Mouse (Mus musculus): ENCODE data around the gene Gm45233. TPM values are rescaled to one million over a fixed set of nuclear protein-coding genes. Genes with fewer than 3 reads are reported as not detected.

Gm45233 gene
- polyA plus RNA-seq, 1 experiment from 2014 or later, result not detected

DNA sequence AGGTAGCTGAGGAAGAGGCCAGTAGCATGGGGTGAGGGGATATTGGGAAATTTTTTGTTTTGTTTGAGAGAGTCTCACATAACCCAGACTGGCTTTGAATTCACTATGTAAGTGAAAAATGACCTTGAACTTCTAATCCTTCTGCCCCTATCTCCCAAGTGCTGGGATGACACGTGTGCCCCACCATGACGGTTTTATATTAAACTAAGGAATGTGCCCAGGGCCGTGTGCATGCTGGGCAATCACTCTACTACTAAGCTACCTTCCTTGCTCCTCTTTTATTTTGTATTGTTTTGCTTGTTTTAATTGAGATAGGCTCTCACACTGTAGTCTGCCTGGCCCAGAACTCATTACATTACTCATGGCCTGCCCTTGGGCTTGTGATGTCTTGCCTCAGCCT, 2.9 kb upstream of the Gm45233 start:
- ATAC-seq (no peak), DNase-seq (ENCODE audit: low spot score) (no peak)
- 94% methylated on average over 3 of the region's 3 CpGs for WGBS
- peaks cover 11% of the 10 kb centered on the region; the same call in 1 of the 2 replicates for H3K4me1 ChIP-seq (ENCODE audit: control insufficient read depth, insufficient read depth, low read length)
- no peak overlapping the region for H3K9ac ChIP-seq (ENCODE audit: low read length)
- no peak overlapping the region for H3K27ac ChIP-seq (ENCODE audit: low read depth, low read length)
- no peaks in the 10 kb centered on the region for H3K36me3 ChIP-seq (ENCODE audit: control insufficient read depth, insufficient read depth, low read length)
- H3K4me3 ChIP-seq (ENCODE audit: low read depth, low read length), result no peak overlapping the region
- no peak overlapping the region for H3K4me2 ChIP-seq (ENCODE audit: low read length)
- H3K27me3 ChIP-seq (replicated peaks; ENCODE audit: control insufficient read depth, insufficient read depth, low read length), result no peaks in the 10 kb centered on the region
- H3K9me3 ChIP-seq (replicated peaks; ENCODE audit: control insufficient read depth, low read length), result no peaks in the 10 kb centered on the region

- no peak for DNase-seq (ENCODE audit: low spot score)
- no peak for ATAC-seq
- H3K9me3 ChIP-seq (replicated peaks; ENCODE audit: control insufficient read depth, low read length), result no peaks in the 10 kb centered on the region
- H3K4me1 ChIP-seq (ENCODE audit: control insufficient read depth, insufficient read depth, low read length), result peaks cover 11% of the 10 kb centered on the region; the same call in 1 of the 2 replicates
- no peaks in the 10 kb centered on the region for H3K27me3 ChIP-seq (replicated peaks; ENCODE audit: control insufficient read depth, insufficient read depth, low read length)
- peak overlapping the region; percentile 82 for H3K27ac ChIP-seq (ENCODE audit: low read depth, low read length)
- peak overlapping the region; percentile 83 for H3K4me2 ChIP-seq (ENCODE audit: low read length)
- H3K36me3 ChIP-seq (ENCODE audit: control insufficient read depth, insufficient read depth, low read length), result no peaks in the 10 kb centered on the region
- peak overlapping the region; percentile 58 for H3K4me3 ChIP-seq (ENCODE audit: low read depth, low read length)
- 13% methylated on average over 9 of the region's 9 CpGs for WGBS
- H3K9ac ChIP-seq (ENCODE audit: low read length), result peak overlapping the region; percentile 72
These were observed 1.2 kb upstream of the Gm45233 start for GRCm38 (mm10) chr7:43442684-43443083.

DNA sequence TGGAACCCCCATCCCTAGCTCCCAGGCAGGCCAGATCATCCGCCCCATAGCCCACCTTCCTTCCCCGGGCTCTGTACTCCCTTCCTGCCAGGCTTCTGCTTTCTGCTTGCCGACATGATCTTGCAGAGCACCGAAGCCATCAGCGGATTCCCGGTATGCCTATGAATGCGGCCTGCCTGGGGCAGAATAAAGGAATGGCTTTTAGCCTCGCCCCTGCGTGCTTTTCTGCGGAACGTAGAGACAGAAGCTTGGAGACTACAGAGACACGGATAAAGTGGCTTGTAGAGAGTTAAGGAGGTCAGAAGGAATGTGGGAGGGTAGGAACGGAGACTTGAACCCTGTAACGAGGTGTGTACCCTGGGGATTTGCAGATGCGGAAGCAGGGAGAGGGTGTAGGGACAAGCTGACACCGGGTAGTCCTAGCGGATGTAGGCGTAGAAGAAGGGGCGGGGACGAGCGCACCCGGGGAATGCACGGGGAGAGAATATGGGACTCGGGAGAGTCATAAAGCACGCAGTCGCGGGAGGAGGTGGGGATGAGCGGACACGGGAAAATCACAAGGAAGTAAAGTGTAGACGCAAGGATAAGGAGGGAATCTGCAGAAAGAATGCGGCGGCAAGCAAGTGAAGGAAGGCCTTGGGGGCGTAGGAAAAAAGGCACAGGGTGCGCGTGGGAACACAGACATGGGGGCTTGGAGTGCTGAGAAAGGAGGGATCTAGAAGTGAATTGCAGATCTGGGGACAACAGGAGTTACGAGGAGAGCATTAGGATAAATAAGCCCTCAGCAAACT, 607 bp upstream of the Gm45233 start:
- no peaks in the 10 kb centered on the region for H3K9me3 ChIP-seq (replicated peaks; ENCODE audit: control insufficient read depth, low read length)
- DNase-seq (ENCODE audit: low spot score), result peak; percentile 63
- WGBS, result under 1% methylated on average over 36 of the region's 36 CpGs
- H3K4me2 ChIP-seq (ENCODE audit: low read length), result peak overlapping the region; percentile 83
- H3K27me3 ChIP-seq (replicated peaks; ENCODE audit: control insufficient read depth, insufficient read depth, low read length), result no peaks in the 10 kb centered on the region
- ATAC-seq, result peak; percentile 85
- peaks cover 11% of the 10 kb centered on the region; the same call in 1 of the 2 replicates for H3K4me1 ChIP-seq (ENCODE audit: control insufficient read depth, insufficient read depth, low read length)
- H3K27ac ChIP-seq (ENCODE audit: low read depth, low read length), result peak overlapping the region; percentile 82
- H3K4me3 ChIP-seq (ENCODE audit: low read depth, low read length), result peak overlapping the region; percentile 58
- H3K36me3 ChIP-seq (ENCODE audit: control insufficient read depth, insufficient read depth, low read length), result no peaks in the 10 kb centered on the region
- H3K9ac ChIP-seq (ENCODE audit: low read length), result peak overlapping the region; percentile 72

DNA sequence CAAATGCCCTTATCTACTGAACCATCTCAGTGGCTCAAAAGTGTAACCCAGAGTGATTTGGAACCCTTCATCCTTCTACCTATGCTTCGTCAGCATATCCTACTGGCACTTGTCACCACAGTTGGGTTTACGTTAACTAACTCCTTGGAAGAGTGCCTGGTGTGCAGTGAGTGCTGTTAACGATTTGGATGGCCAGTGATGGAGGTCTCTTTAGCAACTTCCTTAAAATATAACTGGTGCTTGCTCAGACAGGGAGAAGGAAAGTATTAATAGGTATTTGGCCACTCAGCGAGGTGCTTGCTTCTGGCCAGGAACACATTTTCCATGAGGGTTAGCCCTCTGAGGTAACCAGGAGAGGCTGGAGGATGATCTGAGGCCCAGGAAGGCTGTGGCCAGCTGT, 3.9 kb downstream of the Gm45233 start:
- ATAC-seq (no peak), DNase-seq (ENCODE audit: low spot score) (no peak)
- H3K4me1 ChIP-seq (ENCODE audit: control insufficient read depth, insufficient read depth, low read length), result peaks cover 9% of the 10 kb centered on the region; the same call in 1 of the 2 replicates
- WGBS, result 73% methylated on average over 4 of the region's 4 CpGs
- H3K27me3 ChIP-seq (replicated peaks; ENCODE audit: control insufficient read depth, insufficient read depth, low read length), result no peaks in the 10 kb centered on the region
- no peak overlapping the region for H3K9ac ChIP-seq (ENCODE audit: low read length)
- H3K36me3 ChIP-seq (ENCODE audit: control insufficient read depth, insufficient read depth, low read length), result 0 out of 2 replicates have a peak, but pooled peaks cover 5% of the 10 kb centered on the region
- no peak overlapping the region for H3K4me3 ChIP-seq (ENCODE audit: low read depth, low read length)
- no peak overlapping the region for H3K27ac ChIP-seq (ENCODE audit: low read depth, low read length)
- H3K9me3 ChIP-seq (replicated peaks; ENCODE audit: control insufficient read depth, low read length), result no peaks in the 10 kb centered on the region
- no peak overlapping the region for H3K4me2 ChIP-seq (ENCODE audit: low read length)

DNA sequence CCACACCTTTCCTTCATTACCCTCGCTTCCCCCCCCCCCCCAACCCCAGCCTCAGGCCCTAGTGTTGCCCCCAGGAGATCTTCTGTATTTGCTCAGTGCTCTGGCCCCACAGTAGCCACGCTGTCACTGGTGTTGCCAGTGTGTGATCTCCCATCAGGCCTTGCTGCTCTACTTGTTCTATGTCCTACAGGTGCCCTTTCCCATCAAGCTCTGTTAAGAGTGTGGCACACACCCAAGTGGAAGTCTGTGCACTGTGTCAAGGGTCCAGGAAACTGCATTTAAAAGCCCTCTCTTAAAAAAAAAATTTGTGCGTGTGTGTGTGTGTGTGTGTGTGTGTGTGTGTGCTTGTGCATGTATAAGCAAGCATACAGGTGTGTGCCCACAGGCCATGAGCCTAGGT, 4.3 kb downstream of the Gm45233 start:
- no peak overlapping the region for H3K9ac ChIP-seq (ENCODE audit: low read length)
- H3K4me1 ChIP-seq (ENCODE audit: control insufficient read depth, insufficient read depth, low read length), result peaks cover 9% of the 10 kb centered on the region; the same call in 1 of the 2 replicates
- DNase-seq (ENCODE audit: low spot score), result no peak
- H3K36me3 ChIP-seq (ENCODE audit: control insufficient read depth, insufficient read depth, low read length), result peaks cover 10% of the 10 kb centered on the region; the same call in 1 of the 2 replicates
- no peak overlapping the region for H3K4me2 ChIP-seq (ENCODE audit: low read length)
- WGBS, result 95% methylated on average over 2 of the region's 3 CpGs
- H3K4me3 ChIP-seq (ENCODE audit: low read depth, low read length), result no peak overlapping the region
- no peaks in the 10 kb centered on the region for H3K9me3 ChIP-seq (replicated peaks; ENCODE audit: control insufficient read depth, low read length)
- no peak for ATAC-seq
- no peak overlapping the region for H3K27ac ChIP-seq (ENCODE audit: low read depth, low read length)
- no peaks in the 10 kb centered on the region for H3K27me3 ChIP-seq (replicated peaks; ENCODE audit: control insufficient read depth, insufficient read depth, low read length)

DNA sequence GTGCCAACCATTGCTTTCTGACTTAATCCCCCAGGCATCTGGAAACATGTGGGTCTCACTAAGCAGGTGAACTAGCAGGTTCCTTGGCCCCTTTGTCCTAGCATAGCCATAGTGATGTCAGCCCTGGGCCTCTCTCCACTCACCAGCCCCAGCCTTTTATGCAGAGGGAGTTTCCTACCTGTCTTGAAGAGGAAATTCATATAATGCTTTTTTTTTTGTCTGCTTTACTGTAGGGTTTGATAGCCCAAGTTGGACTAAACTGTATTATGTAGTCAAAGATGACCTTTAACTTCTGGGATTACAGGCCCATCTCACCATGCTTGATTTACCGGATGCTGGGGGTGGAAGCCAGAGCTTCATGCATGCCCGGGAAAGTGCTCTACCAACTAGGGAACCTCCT, 5.9 kb downstream of the Gm45233 start:
- H3K4me2 ChIP-seq (ENCODE audit: low read length), result no peak overlapping the region
- 0 out of 2 replicates have a peak, but pooled peaks cover 2% of the 10 kb centered on the region for H3K4me1 ChIP-seq (ENCODE audit: control insufficient read depth, insufficient read depth, low read length)
- H3K9me3 ChIP-seq (replicated peaks; ENCODE audit: control insufficient read depth, low read length), result no peaks in the 10 kb centered on the region
- ATAC-seq, result no peak
- no peaks in the 10 kb centered on the region for H3K27me3 ChIP-seq (replicated peaks; ENCODE audit: control insufficient read depth, insufficient read depth, low read length)
- no peak overlapping the region for H3K9ac ChIP-seq (ENCODE audit: low read length)
- no peak for DNase-seq (ENCODE audit: low spot score)
- H3K27ac ChIP-seq (ENCODE audit: low read depth, low read length), result no peak overlapping the region
- peaks cover 24% of the 10 kb centered on the region for H3K36me3 ChIP-seq (ENCODE audit: control insufficient read depth, insufficient read depth, low read length)
- 98% methylated on average over 2 of the region's 2 CpGs for WGBS
- H3K4me3 ChIP-seq (ENCODE audit: low read depth, low read length), result no peak overlapping the region

- Histone ChIP-seq H3K4me2 (ENCODE audit: low read length) (no peak overlapping the region), H3K4me3 (ENCODE audit: low read depth, low read length) (no peak overlapping the region), H3K27me3 (replicated peaks; ENCODE audit: control insufficient read depth, insufficient read depth, low read length) (no peaks in the 10 kb centered on the region), H3K9me3 (replicated peaks; ENCODE audit: control insufficient read depth, low read length) (no peaks in the 10 kb centered on the region), H3K9ac (ENCODE audit: low read length) (no peak overlapping the region), H3K36me3 (ENCODE audit: control insufficient read depth, insufficient read depth, low read length) (peaks cover 35% of the 10 kb centered on the region), H3K27ac (ENCODE audit: low read depth, low read length) (no peak overlapping the region), H3K4me1 (ENCODE audit: control insufficient read depth, insufficient read depth, low read length) (no peaks in the 10 kb centered on the region)
- WGBS, result 93% methylated on average over 11 of the region's 11 CpGs
- DNase-seq (ENCODE audit: low spot score) (no peak), ATAC-seq (no peak)
These were observed 7.8 kb downstream of the Gm45233 start for GRCm38 (mm10) chr7:43451726-43452125.

DNA sequence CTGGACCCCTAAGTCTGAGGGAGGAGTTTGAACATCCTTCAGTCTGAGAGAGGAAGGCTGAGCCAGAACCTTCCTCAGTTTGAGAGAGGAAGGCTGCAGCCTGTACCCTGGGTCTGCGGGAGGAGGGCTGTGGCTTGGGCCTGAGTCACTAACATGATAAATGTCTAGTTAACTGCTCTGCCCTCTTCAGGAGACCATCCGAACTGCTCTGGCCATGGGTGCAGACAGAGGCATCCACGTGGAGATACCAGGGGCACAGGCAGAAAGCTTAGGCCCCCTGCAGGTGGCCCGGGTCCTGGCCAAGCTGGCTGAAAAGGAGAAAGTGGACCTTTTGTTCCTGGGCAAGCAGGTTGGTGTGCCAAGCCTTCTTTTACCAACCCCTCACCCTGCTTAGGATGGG, 8.7 kb downstream of the Gm45233 start:
- ATAC-seq (no peak), DNase-seq (ENCODE audit: low spot score) (no peak)
- H3K4me2 ChIP-seq (ENCODE audit: low read length), result no peak overlapping the region
- no peak overlapping the region for H3K27ac ChIP-seq (ENCODE audit: low read depth, low read length)
- no peaks in the 10 kb centered on the region for H3K4me1 ChIP-seq (ENCODE audit: control insufficient read depth, insufficient read depth, low read length)
- 46% methylated on average over 4 of the region's 4 CpGs for WGBS
- no peak overlapping the region for H3K4me3 ChIP-seq (ENCODE audit: low read depth, low read length)
- peaks cover 40% of the 10 kb centered on the region for H3K36me3 ChIP-seq (ENCODE audit: control insufficient read depth, insufficient read depth, low read length)
- H3K9ac ChIP-seq (ENCODE audit: low read length), result no peak overlapping the region
- H3K9me3 ChIP-seq (replicated peaks; ENCODE audit: control insufficient read depth, low read length), result no peaks in the 10 kb centered on the region
- no peaks in the 10 kb centered on the region for H3K27me3 ChIP-seq (replicated peaks; ENCODE audit: control insufficient read depth, insufficient read depth, low read length)

GRCm38 (mm10) chr7:43453599-43454355, 9.8 kb downstream of the Gm45233 start:
- H3K27ac ChIP-seq (ENCODE audit: low read depth, low read length), result no peak overlapping the region
- 90% methylated on average over 14 of the region's 14 CpGs for WGBS
- H3K9ac ChIP-seq (ENCODE audit: low read length), result no peak overlapping the region
- H3K9me3 ChIP-seq (replicated peaks; ENCODE audit: control insufficient read depth, low read length), result no peaks in the 10 kb centered on the region
- ATAC-seq (no peak), DNase-seq (ENCODE audit: low spot score) (no peak)
- H3K27me3 ChIP-seq (replicated peaks; ENCODE audit: control insufficient read depth, insufficient read depth, low read length), result no peaks in the 10 kb centered on the region
- no peak overlapping the region for H3K4me2 ChIP-seq (ENCODE audit: low read length)
- H3K4me1 ChIP-seq (ENCODE audit: control insufficient read depth, insufficient read depth, low read length), result no peaks in the 10 kb centered on the region
- no peak overlapping the region for H3K4me3 ChIP-seq (ENCODE audit: low read depth, low read length)
- peaks cover 40% of the 10 kb centered on the region for H3K36me3 ChIP-seq (ENCODE audit: control insufficient read depth, insufficient read depth, low read length)

All from forebrain, embryonic 14.5 days (tissue).